In genomic region chr11:89031189-89031588, GRCm38 (mm10) we compare ENCODE assay signal across 26 mouse cellular contexts. TPM values are rescaled to one million over a fixed set of nuclear protein-coding genes. Genes with fewer than 3 reads are reported as not detected.
A peak's percentile ranks its signal among the peaks of the same experiment; 100 is the strongest.
DNase-seq lines count a peak whose midpoint lies in the region.
"Had no signal": no experiment of that assay in that cellular context is flagged by ENCODE, and none has a peak within 500 bp of the region (broad histone marks: within the 10 kb centered on the region; RNA-seq: fewer than 3 reads in every experiment).

No protein-coding gene starts in this region.

- H3K27ac ChIP-seq in embryonic facial prominence, embryonic 10.5 days (replicated peaks), result no peak overlapping the region
- H3K27ac ChIP-seq: forebrain, embryonic 15.5 days; layer of hippocampus, adult 2 months; limb, embryonic 10.5 days; midbrain, embryonic 12.5 days; neural tube, embryonic 15.5 days had no signal

- H3K9me3 ChIP-seq in embryonic facial prominence, embryonic 10.5 days, result no peaks in the 10 kb centered on the region
- H3K9me3 ChIP-seq: forebrain, embryonic 15.5 days; limb, embryonic 10.5 days; midbrain, embryonic 12.5 days; neural tube, embryonic 15.5 days had no signal

- H3K27me3 ChIP-seq in embryonic facial prominence, embryonic 10.5 days (replicated peaks; ENCODE audit: low read depth, poor library complexity, severe bottlenecking), result no peaks in the 10 kb centered on the region
- H3K27me3 ChIP-seq: forebrain, embryonic 15.5 days; midbrain, embryonic 12.5 days; neural tube, embryonic 15.5 days had no signal

- H3K4me3 ChIP-seq in embryonic facial prominence, embryonic 10.5 days, result no peak overlapping the region
- H3K4me3 ChIP-seq: forebrain, embryonic 15.5 days; layer of hippocampus, adult 2 months; limb, embryonic 10.5 days; midbrain, embryonic 12.5 days; neural tube, embryonic 15.5 days had no signal

- 51% methylated on average over 1 of the region's 1 CpGs for WGBS in embryonic facial prominence, embryonic 10.5 days

- peaks cover 21% of the 10 kb centered on the region for H3K4me1 ChIP-seq in embryonic facial prominence, embryonic 10.5 days
- H3K4me1 ChIP-seq: forebrain, embryonic 15.5 days; midbrain, embryonic 12.5 days; neural tube, embryonic 15.5 days had no signal

- H3K36me3 ChIP-seq in embryonic facial prominence, embryonic 10.5 days (replicated peaks), result no peaks in the 10 kb centered on the region
- H3K36me3 ChIP-seq: forebrain, embryonic 15.5 days; limb, embryonic 10.5 days; midbrain, embryonic 12.5 days; neural tube, embryonic 15.5 days had no signal

- DNase-seq in urinary bladder, postnatal 36 days (ENCODE audit: low spot score in 2 of 2), result peak; percentile 51 to 58
- no peak for DNase-seq in urinary bladder, postnatal 4 days (ENCODE audit: low spot score in 2 of 2)
- DNase-seq in ES-CJ7 (ENCODE audit: low read depth, low spot score), result peak; percentile 26
- DNase-seq in embryonic facial prominence, embryonic 10.5 days (ENCODE audit: low spot score), result peak; percentile 29
- DNase-seq in ovary, postnatal 36 days (ENCODE audit: low spot score), result no peak
- no peak for DNase-seq in adrenal gland, postnatal 4 days (ENCODE audit: low spot score in 2 of 2)
- DNase-seq in B cell, adult 2 months, result no peak
- DNase-seq: adrenal gland, postnatal 10 days; cerebellum, adult 2 months; cerebellum, postnatal 25 days; embryo, embryonic 11 days; gastrocnemius, postnatal 14 days; heart, adult 11 months; kidney, adult 18-20 months; kidney, postnatal 14 days; liver had no signal

RNA-seq across cellular contexts. Expression of gene Trim25, which starts 32.0 kb away (rescaled TPM):
- polyA plus RNA-seq in embryonic facial prominence, embryonic 10.5 days (2016; fragmentation: Nextera tagmentation; extraction: Ambion mirVana), result 2.8 and 3.5 TPM in 2 replicates
- total RNA-seq in adrenal gland, postnatal 4 days (2021), result 100 to 1,000 TPM; 133 to 137 TPM

RNA-seq across cellular contexts. Expression of gene Dgke, which starts 35.5 kb away (rescaled TPM):
- 4.5 and 4.7 TPM in 2 replicates for polyA plus RNA-seq in embryonic facial prominence, embryonic 10.5 days (2016; fragmentation: Nextera tagmentation; extraction: Ambion mirVana)
- 10 to 100 TPM; 11.3 to 14.2 TPM for total RNA-seq in adrenal gland, postnatal 4 days (2021)

RNA-seq across cellular contexts. Expression of gene Gm525, which starts 42.5 kb away (rescaled TPM):
- polyA plus RNA-seq in embryonic facial prominence, embryonic 10.5 days (2016; fragmentation: Nextera tagmentation; extraction: Ambion mirVana), result not detected in 2 replicates
- under 1 TPM in 1 of 2 experiments, not detected in 1; 0.62 TPM for total RNA-seq in adrenal gland, postnatal 4 days (2021)
- total RNA-seq: adrenal gland, postnatal 10 days; gastrocnemius, postnatal 14 days; layer of hippocampus, adult 2 months; layer of hippocampus, postnatal 25 days; megakaryocyte, adult 5-6 weeks had no signal
- polyA plus RNA-seq: forebrain, embryonic 15.5 days; heart, embryonic 11.5 days; heart, postnatal 0 days; hindbrain, embryonic 11.5 days; limb, embryonic 10.5 days; midbrain, embryonic 12.5 days; neural tube, embryonic 15.5 days had no signal

Comparison
In these comparisons a context has a peak if more than half of its experiments do, and no peak if none do; other contexts are left out.
1. DNase-seq: peak in urinary bladder, postnatal 36 days (2 of 2), ES-CJ7 (single experiment) and embryonic facial prominence, embryonic 10.5 days (single experiment); none in urinary bladder, postnatal 4 days (0 of 2), ovary, postnatal 36 days (single experiment), adrenal gland, postnatal 4 days (0 of 2) and B cell, adult 2 months (0 of 2).